Mouse (Mus musculus) myocyte (in vitro differentiated cells): ENCODE data around the gene Epx.

Source experiments
- CEBPB ChIP-seq: IDR thresholded peaks from 2 replicates; pipeline ENCODE4 v1.6.1; 2011; ENCODE audit warnings: mild to moderate bottlenecking, moderate library complexity; ENCODE audit not compliant: poor library complexity, insufficient read depth, severe bottlenecking
- MAX ChIP-seq: IDR thresholded peaks from one replicate; pipeline ENCODE4 v1.6.1; 2011; ENCODE audit warnings: low read depth, mild to moderate bottlenecking, control low read depth
- MYOD1 ChIP-seq, 3 experiments: IDR thresholded peaks; one replicate each; pipeline ENCODE4 v1.6.1; 2011; ENCODE audit warnings: control low read depth in 2 of 3, low read depth in 2 of 3, mild to moderate bottlenecking in 2 of 3, moderate library complexity in 1 of 3; ENCODE audit not compliant: insufficient read length in 2 of 3, control insufficient read depth in 1 of 3
- MYOG ChIP-seq, 3 experiments: IDR thresholded peaks; one replicate each; pipeline ENCODE4 v1.6.1; 2011; ENCODE audit warnings: control low read depth in 2 of 3, low read depth in 2 of 3, mild to moderate bottlenecking in 2 of 3; ENCODE audit not compliant: insufficient read length in 2 of 3, control insufficient read depth in 1 of 3, insufficient read depth in 1 of 3
- POLR2A ChIP-seq: IDR thresholded peaks from one replicate; pipeline ENCODE4 v1.6.1; 2011; ENCODE audit warnings: low read depth, mild to moderate bottlenecking, control low read depth, moderate library complexity; ENCODE audit not compliant: insufficient read length
- POLR2AphosphoS2 ChIP-seq: IDR thresholded peaks from one replicate; pipeline ENCODE4 v1.6.1; 2011; ENCODE audit warnings: low read depth, control low read depth; ENCODE audit not compliant: insufficient read length
- REST ChIP-seq: IDR thresholded peaks from one replicate; pipeline ENCODE4 v1.6.1; 2011; ENCODE audit warnings: mild to moderate bottlenecking, control low read depth, moderate library complexity; ENCODE audit not compliant: insufficient read depth, insufficient read length
- SRF ChIP-seq: IDR thresholded peaks from one replicate; pipeline ENCODE4 v1.6.1; 2011; ENCODE audit warnings: low read depth; ENCODE audit not compliant: control insufficient read depth, insufficient read length
- TCF12 ChIP-seq: IDR thresholded peaks from one replicate; pipeline ENCODE4 v1.6.1; 2011; ENCODE audit warnings: mild to moderate bottlenecking, control low read depth; ENCODE audit not compliant: poor library complexity, insufficient read depth, severe bottlenecking
- TCF3 ChIP-seq: IDR thresholded peaks from one replicate; pipeline ENCODE4 v1.6.1; 2011; ENCODE audit warnings: low read depth, control low read depth; ENCODE audit not compliant: insufficient read length
- USF1 ChIP-seq: IDR thresholded peaks from one replicate; pipeline ENCODE4 v1.6.1; 2011; ENCODE audit warnings: low read depth, mild to moderate bottlenecking, control low read depth, moderate library complexity

DNA sequence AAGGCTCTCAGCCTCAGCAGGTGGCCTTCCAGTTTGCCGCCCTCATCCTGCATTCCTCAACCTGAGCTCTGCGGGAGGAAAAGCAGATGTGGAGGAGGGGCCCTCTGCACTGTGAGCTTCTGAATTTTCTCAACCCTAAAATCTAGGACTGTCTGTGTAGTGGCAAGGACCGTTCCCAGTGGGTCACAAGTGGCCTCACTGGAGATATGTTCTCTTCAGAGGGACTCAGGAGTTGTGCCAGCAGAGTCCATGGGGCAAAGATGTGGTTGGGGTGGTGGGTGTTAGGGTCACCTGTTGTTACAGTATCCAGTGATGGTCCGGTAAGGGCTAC lies 57.9 kb downstream of the Epx start:
- TF ChIP-seq POLR2A (no peak), MAX (no peak), CEBPB (no peak), MYOG (IDR thresholded peaks at IDR 0.05; ENCODE audit: control insufficient read depth in 1 of 3, insufficient read depth in 1 of 3, insufficient read length in 2 of 3, low read depth in 2 of 3) (no peak), MYOD1 (IDR thresholded peaks at IDR 0.05; ENCODE audit: control insufficient read depth in 1 of 3, insufficient read length in 2 of 3, low read depth in 2 of 3) (no peak), SRF (no peak), TCF12 (no peak), USF1 (no peak), TCF3 (no peak), POLR2AphosphoS2 (no peak), REST (no peak)
